In the genomic region with DNA sequence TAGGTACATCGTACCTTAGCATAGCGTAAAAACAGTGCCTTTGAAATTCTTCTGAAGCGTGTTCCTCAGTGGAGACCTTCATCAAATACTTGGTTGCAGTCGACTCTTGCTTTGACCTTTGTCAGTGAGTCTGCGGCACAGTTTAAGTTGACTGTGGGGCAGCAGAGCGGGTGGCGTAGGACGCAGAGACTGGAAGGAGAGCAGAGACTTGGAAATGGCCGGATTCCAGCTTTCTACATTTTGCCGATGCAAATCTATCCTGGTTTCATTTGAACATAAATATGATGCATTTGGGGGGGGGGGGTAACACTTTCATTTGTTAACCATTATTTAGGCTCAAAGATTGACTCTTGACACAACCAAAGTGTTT, we compare ENCODE assay signal across 8 mouse cellular contexts. TPM values are rescaled to one million over a fixed set of nuclear protein-coding genes. Genes with fewer than 3 reads are reported as not detected.
A peak's percentile ranks its signal among the peaks of the same experiment; 100 is the strongest.
DNase-seq lines count a peak whose midpoint lies in the region; ATAC-seq and TF ChIP-seq lines count a peak whose summit lies in the region.
"Had no signal": no experiment of that assay in that cellular context is flagged by ENCODE, and none has a peak within 500 bp of the region (broad histone marks: within the 10 kb centered on the region; RNA-seq: fewer than 3 reads in every experiment).

No protein-coding gene starts in this region.

- H3K4me3 ChIP-seq in left cerebral cortex, adult 2 months = peak overlapping the region; percentile 70
- H3K4me3 ChIP-seq in embryonic fibroblast, embryonic 13.5 days (ENCODE audit: insufficient read depth, low read length) = peak overlapping the region; percentile 41
- H3K4me3 ChIP-seq in hindbrain, embryonic 12.5 days = peak overlapping the region; percentile 94
- peak overlapping the region; percentile 81 for H3K4me3 ChIP-seq in midbrain, postnatal 0 days (ENCODE audit: low read depth, low read length)

- peak overlapping the region; percentile 64 for H3K27ac ChIP-seq in left cerebral cortex, adult 2 months
- no peak overlapping the region for H3K27ac ChIP-seq in embryonic fibroblast, embryonic 13.5 days (ENCODE audit: insufficient read depth, low read length)
- no peak overlapping the region for H3K27ac ChIP-seq in hindbrain, embryonic 12.5 days
- peak overlapping the region; percentile 79 for H3K27ac ChIP-seq in midbrain, postnatal 0 days (ENCODE audit: low read depth, low read length)

- H3K36me3 ChIP-seq in hindbrain, embryonic 12.5 days = no peaks in the 10 kb centered on the region
- no peaks in the 10 kb centered on the region for H3K36me3 ChIP-seq in midbrain, postnatal 0 days (ENCODE audit: insufficient read depth, low read length)

- 11% methylated on average over 10 of the region's 10 CpGs for whole genome bisulfite sequencing in hindbrain, embryonic 12.5 days
- 4% methylated on average over 10 of the region's 10 CpGs for WGBS in midbrain, postnatal 0 days

- peaks cover 6% of the 10 kb centered on the region; the same call in 1 of the 2 replicates for H3K4me1 ChIP-seq in embryonic fibroblast, embryonic 13.5 days (ENCODE audit: control insufficient read depth, insufficient read depth, low read length)
- H3K4me1 ChIP-seq in hindbrain, embryonic 12.5 days = peaks cover 13% of the 10 kb centered on the region
- H3K4me1 ChIP-seq in midbrain, postnatal 0 days (ENCODE audit: insufficient read depth, low read length) = 0 out of 2 replicates have a peak, but pooled peaks cover 6% of the 10 kb centered on the region

- intact Hi-C loops in left cerebral cortex, adult 2 months (cut with DNase I) = loop anchor here (2.0 to 5.0 kb wide), 3 partner anchors 89 to 111 kb away; partner anchors contain the start of gene Togaram2

- peak overlapping the region; percentile 76 for H3K4me2 ChIP-seq in hindbrain, embryonic 12.5 days (replicated peaks)
- H3K4me2 ChIP-seq in midbrain, postnatal 0 days (ENCODE audit: low read depth, low read length, poor library complexity, severe bottlenecking) = peak overlapping the region; percentile 63

- 0 out of 2 replicates have a peak, but pooled peaks have one; percentile 3 for ATAC-seq in hindbrain, embryonic 12.5 days (ENCODE audit: low FRiP score)
- no peak for ATAC-seq in midbrain, postnatal 0 days (ENCODE audit: low FRiP score)
- no peak for ATAC-seq in megakaryocyte-erythroid progenitor cell, adult 5-6 weeks (replicated peaks; ENCODE audit: low FRiP score, low TSS enrichment, poor library complexity, severe bottlenecking)

- no peak for TF ChIP-seq CTCF in left cerebral cortex, adult 2 months (IDR thresholded peaks at IDR 0.05)
- TF ChIP-seq CTCF in embryonic fibroblast, embryonic 13.5 days (IDR thresholded peaks at IDR 0.05; ENCODE audit: borderline replicate concordance, insufficient read depth, low read length) = no peak
- no peak for TF ChIP-seq CTCF in midbrain, postnatal 0 days (IDR thresholded peaks at IDR 0.05)

- H3K27me3 ChIP-seq in hindbrain, embryonic 12.5 days = 0 out of 2 replicates have a peak, but pooled peaks cover 5% of the 10 kb centered on the region
- H3K27me3 ChIP-seq in midbrain, postnatal 0 days (ENCODE audit: insufficient read depth, low read length) = no peaks in the 10 kb centered on the region

- H3K9me3 ChIP-seq in hindbrain, embryonic 12.5 days (replicated peaks) = peaks cover 5% of the 10 kb centered on the region; the same call in 1 of the 2 replicates
- H3K9me3 ChIP-seq in midbrain, postnatal 0 days (ENCODE audit: low read length) = 0 out of 2 replicates have a peak, but pooled peaks cover 4% of the 10 kb centered on the region

- no peak for TF ChIP-seq POLR2A in embryonic fibroblast, embryonic 13.5 days (IDR thresholded peaks at IDR 0.05; ENCODE audit: low read depth, low read length)

- DNase-seq in left cerebral cortex, adult 2 months (ENCODE audit: extremely low spot score in 1 of 2, low spot score in 2 of 2) = peak in 1 of 2 experiments; percentile 26
- no peak for DNase-seq in left cerebral cortex, adult 11 months (ENCODE audit: low spot score)
- peak; percentile 39 for DNase-seq in midbrain, postnatal 0 days (ENCODE audit: low spot score)
- no peak for DNase-seq in testis, postnatal 14 days (ENCODE audit: low spot score)

- H3K9ac ChIP-seq in hindbrain, embryonic 12.5 days = peak overlapping the region; percentile 92
- peak overlapping the region; percentile 91 for H3K9ac ChIP-seq in midbrain, postnatal 0 days (replicated peaks; ENCODE audit: low read length, poor library complexity, severe bottlenecking)

RNA-seq across cellular contexts. Expression of gene Clip4, which starts 15.1 kb away (rescaled TPM):
- total RNA-seq in left cerebral cortex, adult 2 months (2021) = 10 to 100 TPM; 71.9 to 74.0 TPM
- 14.9 and 25.8 TPM in 2 replicates for polyA plus RNA-seq in embryonic fibroblast, embryonic 13.5 days (2011; ENCODE audit: insufficient read length, low read depth, missing spikeins)
- 7.5 and 9.2 TPM in 2 replicates for polyA plus RNA-seq in hindbrain, embryonic 12.5 days (2016; fragmentation: Nextera tagmentation; extraction: Ambion mirVana)
- total RNA-seq in midbrain, postnatal 0 days (2014; rRNA removed) = 15.8 and 28.4 TPM in 2 replicates
- 16.4 and 16.9 TPM in 2 replicates for polyA plus RNA-seq in midbrain, postnatal 0 days (2015; fragmentation: Nextera tagmentation; extraction: Ambion mirVana)
- total RNA-seq in megakaryocyte-erythroid progenitor cell, adult 5-6 weeks (2014; fragmentation: Nextera tagmentation) = not detected in 2 replicates
- total RNA-seq in megakaryocyte-erythroid progenitor cell, adult 5-6 weeks (2017) = 2.3 TPM in 1 of 2 replicates, not detected in the other

RNA-seq across cellular contexts. Expression of gene Pcare, which starts 30.7 kb away (rescaled TPM):
- under 1 TPM; 0.32 to 0.33 TPM for total RNA-seq in left cerebral cortex, adult 2 months (2021)
- polyA plus RNA-seq in embryonic fibroblast, embryonic 13.5 days (2011; ENCODE audit: insufficient read length, low read depth, missing spikeins) = not detected in 2 replicates
- polyA plus RNA-seq in hindbrain, embryonic 12.5 days (2016; fragmentation: Nextera tagmentation; extraction: Ambion mirVana) = not detected in 2 replicates
- 0.11 TPM in 1 of 2 replicates, not detected in the other for total RNA-seq in midbrain, postnatal 0 days (2014; rRNA removed)
- polyA plus RNA-seq in midbrain, postnatal 0 days (2015; fragmentation: Nextera tagmentation; extraction: Ambion mirVana) = not detected in 2 replicates
- total RNA-seq in megakaryocyte-erythroid progenitor cell, adult 5-6 weeks (2014; fragmentation: Nextera tagmentation) = not detected in 2 replicates
- not detected in 2 replicates for total RNA-seq in megakaryocyte-erythroid progenitor cell, adult 5-6 weeks (2017)
- polyA plus RNA-seq: large intestine, adult 2 months had no signal

Comparison
In these comparisons a context has a peak if more than half of its experiments do, and no peak if none do; other contexts are left out.
1. H3K27ac ChIP-seq: peak in left cerebral cortex, adult 2 months (single experiment) and midbrain, postnatal 0 days (single experiment); none in embryonic fibroblast, embryonic 13.5 days (single experiment) and hindbrain, embryonic 12.5 days (single experiment).
2. H3K4me3 ChIP-seq: peak in every context shown above with its lines; median percentile 94 in hindbrain, embryonic 12.5 days; 81 in midbrain, postnatal 0 days; 70 in left cerebral cortex, adult 2 months; 41 in embryonic fibroblast, embryonic 13.5 days.